Mouse (Mus musculus) stomach, embryonic 14.5 days (tissue): Measurements from ENCODE around the gene Yap1. TPM values are rescaled to one million over a fixed set of nuclear protein-coding genes. Genes with fewer than 3 reads are reported as not detected.

ENCODE experiments used
- ATAC-seq: fragments of 200-750 bp; cut with Nextera tagmentation; 2 replicates; pipeline ENCODE4 v1.8.0; 2017; ENCODE audit warnings: low read depth, moderate TSS enrichment; ENCODE audit not compliant: insufficient number of reproducible peaks, insufficient read depth, low FRiP score
- H3K27ac ChIP-seq: fragments of 300-500 bp; sonication (generic); 2 replicates; pipeline ENCODE4 v1.5.1; 2014; ENCODE audit warnings: mild to moderate bottlenecking, low read length, moderate library complexity, mixed read lengths
- H3K27me3 ChIP-seq: fragments of 300-500 bp; sonication (generic); 2 replicates; pipeline ENCODE4 v1.6.1; 2014; ENCODE audit warnings: low read length, control low read depth, mixed read lengths; ENCODE audit not compliant: control insufficient read depth, insufficient read depth
- H3K36me3 ChIP-seq: fragments of 300-500 bp; sonication (generic); 2 replicates; pipeline ENCODE4 v1.6.1; 2014; ENCODE audit warnings: mild to moderate bottlenecking, control low read depth, low read length, moderate library complexity, mixed read lengths; ENCODE audit not compliant: control insufficient read depth, insufficient read depth
- H3K4me1 ChIP-seq: fragments of 300-500 bp; sonication (generic); 2 replicates; pipeline ENCODE4 v1.6.1; 2014; ENCODE audit warnings: low read length, control low read depth, mixed read lengths; ENCODE audit not compliant: control insufficient read depth, insufficient read depth
- H3K4me2 ChIP-seq: fragments of 300-500 bp; sonication (generic); replicated peaks from 2 replicates; pipeline ENCODE4 v1.6.1; 2014; ENCODE audit warnings: low read depth, low read length, control low read depth
- H3K4me3 ChIP-seq: fragments of 300-500 bp; sonication (generic); 2 replicates; pipeline ENCODE4 v1.5.1; 2014; ENCODE audit warnings: low read depth, low read length, control low read depth
- H3K9ac ChIP-seq: fragments of 300-500 bp; sonication (generic); replicated peaks from 2 replicates; pipeline ENCODE4 v1.6.1; 2014; ENCODE audit warnings: low read depth, mild to moderate bottlenecking, control low read depth, low read length, moderate library complexity, mixed read lengths
- H3K9me3 ChIP-seq: fragments of 300-500 bp; sonication (generic); 2 replicates; pipeline ENCODE4 v1.6.1; 2016; ENCODE audit warnings: low read depth, low read length, control low read depth; ENCODE audit not compliant: control insufficient read depth
- WGBS: fragments of 180-500 bp; shearing (Covaris S2); extraction: QIAGEN DNeasy Blood & Tissue Kit; methylation state at CpG from one replicate; pipeline ENCODE4 v1.1.7; 2014; 5-methylcytosine and 5-hydroxymethylcytosine counted together
- polyA plus RNA-seq: library from polyadenylated mRNA; unstranded; fragments of >200 nt; fragmentation: Nextera tagmentation; extraction: Ambion mirVana; gene quantifications from 2 replicates; pipeline ENCODE4 v1.2.1, GENCODE M21; 2014

Yap1 gene
- 35.1 and 36.2 TPM in 2 replicates for polyA plus RNA-seq

DNA sequence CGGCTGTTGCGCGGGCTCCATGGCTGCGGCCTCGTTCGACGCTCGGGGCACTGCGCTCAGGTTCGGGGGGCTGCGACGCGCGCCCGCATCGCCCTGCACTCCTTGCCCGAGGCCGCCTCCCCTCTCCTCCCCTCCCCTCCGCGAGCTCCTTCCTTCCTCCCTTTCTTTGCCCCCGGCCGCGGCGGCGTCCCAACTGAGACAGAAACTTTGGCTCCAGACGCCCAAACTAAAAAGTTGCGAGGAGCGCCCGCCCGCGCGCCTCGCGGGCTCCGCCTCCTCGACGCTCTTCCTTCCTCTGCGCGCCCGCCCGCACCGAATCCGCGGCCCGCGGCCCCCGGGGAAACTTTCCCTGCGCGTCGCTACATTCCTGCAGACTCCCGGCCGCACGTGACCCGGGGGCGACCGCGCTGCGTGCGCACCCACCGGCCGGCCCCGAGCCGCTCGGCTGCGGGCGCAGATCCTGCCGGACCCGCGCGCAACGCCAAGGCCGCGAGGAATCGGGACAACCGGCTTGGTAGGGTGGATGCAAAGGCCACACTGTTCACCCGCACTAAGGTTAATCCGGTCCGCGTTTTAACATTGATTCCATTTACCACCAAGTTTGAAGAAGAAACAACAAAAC, at the start of gene Yap1:
TSS of gene Yap1 (minus strand) at position 227 of the 622 bp plus-strand sequence.
- peak; percentile 89 for ATAC-seq
- peak within 1 kb of the TSS; percentile 98 for H3K27ac ChIP-seq
- no peaks in the 10 kb centered on the region for H3K9me3 ChIP-seq
- H3K4me2 ChIP-seq = peak within 1 kb of the TSS; percentile 71
- H3K4me3 ChIP-seq = peak within 1 kb of the TSS; percentile 90
- WGBS = under 1% methylated on average over 63 of the region's 79 CpGs
- peaks cover 7% of the 10 kb centered on the region; the same call in 1 of the 2 replicates for H3K4me1 ChIP-seq
- no peaks in the 10 kb centered on the region for H3K27me3 ChIP-seq
- peaks cover 16% of the 10 kb centered on the region for H3K36me3 ChIP-seq
- H3K9ac ChIP-seq = peak within 1 kb of the TSS; percentile 98

DNA sequence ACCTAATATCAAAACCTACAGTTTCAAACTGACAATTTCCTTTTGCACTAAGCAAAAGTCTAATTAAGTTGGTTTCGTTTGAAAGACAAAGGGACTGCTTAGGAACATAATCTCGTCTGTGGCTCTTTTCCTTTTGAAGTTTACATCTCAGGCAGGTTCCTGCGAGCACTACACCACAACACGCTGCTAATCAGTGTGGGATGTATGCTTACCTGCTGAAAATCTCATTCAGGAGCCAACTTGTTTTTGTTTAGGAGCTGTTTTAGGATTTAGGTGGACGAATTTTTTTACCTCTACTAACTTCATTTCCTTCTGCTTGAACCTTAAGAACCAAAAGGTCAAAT, 38.6 kb upstream of the Yap1 start:
- ATAC-seq = no peak
- H3K9me3 ChIP-seq = no peaks in the 10 kb centered on the region
- peak overlapping the region; percentile 63 for H3K4me2 ChIP-seq
- 11% methylated on average over 5 of the region's 5 CpGs for WGBS
- no peaks in the 10 kb centered on the region for H3K36me3 ChIP-seq
- H3K9ac ChIP-seq = 0 out of 2 replicates have a peak overlapping the region, but pooled peaks have one; percentile 40
- H3K4me3 ChIP-seq = peak overlapping the region; percentile 73
- H3K27me3 ChIP-seq = no peaks in the 10 kb centered on the region
- H3K4me1 ChIP-seq = no peaks in the 10 kb centered on the region
- H3K27ac ChIP-seq = peak overlapping the region; percentile 3; the same call in 1 of the 2 replicates

DNA sequence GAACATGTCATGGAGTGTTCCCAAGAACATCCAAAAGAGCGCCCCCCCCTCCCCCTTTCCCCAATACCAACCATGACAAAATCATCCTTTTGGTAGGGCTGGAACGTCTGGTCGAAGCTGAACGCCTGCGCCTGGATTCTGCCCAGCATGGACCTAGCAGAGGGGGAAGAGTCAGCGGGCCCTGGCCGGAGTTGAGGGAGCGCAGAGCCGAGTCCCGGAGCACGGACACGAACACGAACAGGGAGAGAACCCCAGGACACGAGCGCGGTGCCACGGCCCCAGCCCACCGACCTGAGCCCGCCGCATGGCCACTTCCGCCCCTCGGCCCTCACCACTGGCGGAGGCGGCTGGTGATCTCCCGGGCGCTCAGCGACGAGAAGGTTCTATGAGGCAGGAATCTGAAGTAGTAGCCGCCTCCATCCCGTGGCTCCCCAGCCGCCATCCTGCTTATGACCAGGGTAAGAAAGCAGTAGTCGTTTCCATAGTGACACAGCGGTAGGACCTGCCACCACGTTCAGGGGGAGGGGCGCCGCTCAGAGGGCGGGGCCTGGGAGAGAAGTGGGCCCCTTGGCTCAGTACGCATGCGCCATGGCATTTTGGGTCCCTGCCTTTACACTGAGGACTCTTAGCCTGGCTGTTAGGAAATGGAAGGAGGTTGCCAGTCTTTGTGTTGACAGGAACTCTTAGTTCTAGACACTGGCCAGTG, 38.1 kb upstream of the Yap1 start, which contains the start of gene Cfap300:
TSS of gene Cfap300 (minus strand) at position 486 of the 706 bp plus-strand sequence.
- peak within 1 kb of the TSS; percentile 73 for H3K4me3 ChIP-seq
- peak within 1 kb of the TSS; percentile 63; the same call in 1 of the 2 replicates for H3K27ac ChIP-seq
- no peaks in the 10 kb centered on the region for H3K4me1 ChIP-seq
- H3K27me3 ChIP-seq = no peaks in the 10 kb centered on the region
- 1% methylated on average over 39 of the region's 39 CpGs for WGBS
- peak; percentile 98 for ATAC-seq
- H3K9me3 ChIP-seq = no peaks in the 10 kb centered on the region
- H3K9ac ChIP-seq = peak within 1 kb of the TSS; percentile 40; the same call in 1 of the 2 replicates
- H3K4me2 ChIP-seq = peak within 1 kb of the TSS; percentile 63
- H3K36me3 ChIP-seq = no peaks in the 10 kb centered on the region

DNA sequence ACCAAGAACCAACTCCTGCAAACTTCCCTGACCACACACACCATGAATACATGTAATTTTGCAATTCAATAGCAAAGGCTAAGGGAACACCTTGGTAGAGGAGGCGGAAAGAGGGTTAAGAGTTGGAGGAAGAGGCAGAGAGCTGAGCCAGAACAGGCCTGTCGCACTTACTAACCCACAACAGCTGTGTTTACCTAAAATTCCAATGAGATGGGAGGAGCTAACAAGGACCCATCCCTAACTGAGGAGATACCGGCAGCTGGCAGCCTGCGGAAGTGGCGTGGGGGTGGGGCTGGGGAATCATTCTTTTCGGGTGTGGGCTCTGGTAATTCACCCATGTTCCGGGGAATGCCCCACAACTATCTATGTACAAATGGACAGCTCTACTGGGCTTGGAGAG, 31.1 kb upstream of the Yap1 start:
- Histone ChIP-seq H3K9ac (no peak overlapping the region), H3K4me2 (no peak overlapping the region), H3K9me3 (no peaks in the 10 kb centered on the region), H3K27ac (no peak overlapping the region), H3K36me3 (no peaks in the 10 kb centered on the region), H3K27me3 (no peaks in the 10 kb centered on the region), H3K4me1 (no peaks in the 10 kb centered on the region), H3K4me3 (no peak overlapping the region)
- ATAC-seq = peak; percentile 67; the same call in 1 of the 2 replicates
- 15% methylated on average over 7 of the region's 7 CpGs for WGBS

DNA sequence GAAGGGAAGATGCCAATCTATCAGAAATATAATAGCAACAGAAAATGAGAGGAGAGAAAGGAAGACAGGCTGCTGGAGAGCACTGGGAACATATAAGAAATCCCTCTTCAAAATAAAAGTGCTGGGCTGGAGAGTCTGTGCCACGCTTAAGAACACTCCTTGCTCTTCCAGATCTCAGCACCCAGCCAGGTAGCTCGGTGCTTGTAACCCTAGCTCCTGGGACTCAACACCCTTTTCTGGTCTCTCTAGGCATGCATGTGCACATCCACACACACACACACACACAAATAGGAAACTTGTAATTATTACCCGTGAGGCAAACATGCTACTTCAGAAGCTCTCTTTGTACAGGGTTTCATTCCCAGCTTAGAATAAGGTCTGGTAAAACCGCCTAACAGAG, 30.7 kb upstream of the Yap1 start:
- H3K9me3 ChIP-seq = no peaks in the 10 kb centered on the region
- H3K4me1 ChIP-seq = no peaks in the 10 kb centered on the region
- no peak overlapping the region for H3K4me2 ChIP-seq
- H3K27me3 ChIP-seq = no peaks in the 10 kb centered on the region
- H3K36me3 ChIP-seq = no peaks in the 10 kb centered on the region
- H3K9ac ChIP-seq = no peak overlapping the region
- ATAC-seq = no peak
- H3K27ac ChIP-seq = no peak overlapping the region
- WGBS = 48% methylated on average over 4 of the region's 4 CpGs
- H3K4me3 ChIP-seq = no peak overlapping the region

DNA sequence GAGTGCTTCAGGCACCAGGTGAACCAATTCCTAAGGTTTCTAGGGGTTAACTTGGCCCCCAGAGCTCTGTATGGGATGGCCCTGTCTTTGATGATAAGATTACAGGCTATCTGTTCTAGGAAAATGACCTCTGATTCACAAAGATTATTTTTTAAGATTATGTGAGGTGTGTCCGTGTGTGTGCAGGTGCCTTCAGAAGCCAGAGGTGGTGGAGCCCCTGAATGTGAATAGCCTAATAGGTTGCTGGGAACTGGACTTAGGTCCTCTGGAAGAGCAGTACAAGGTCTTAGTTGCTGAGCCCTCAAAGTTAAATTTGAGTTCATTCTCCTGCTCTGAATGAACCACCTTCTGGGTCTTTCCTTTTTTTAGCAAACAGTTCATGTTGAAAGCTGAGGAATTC, 29.7 kb upstream of the Yap1 start:
- H3K4me2 ChIP-seq = no peak overlapping the region
- no peaks in the 10 kb centered on the region for H3K4me1 ChIP-seq
- no peak overlapping the region for H3K4me3 ChIP-seq
- H3K27me3 ChIP-seq = no peaks in the 10 kb centered on the region
- no peaks in the 10 kb centered on the region for H3K36me3 ChIP-seq
- H3K27ac ChIP-seq = no peak overlapping the region
- no peaks in the 10 kb centered on the region for H3K9me3 ChIP-seq
- ATAC-seq = no peak
- no peak overlapping the region for H3K9ac ChIP-seq
- 69% methylated on average over 1 of the region's 1 CpGs for WGBS

DNA sequence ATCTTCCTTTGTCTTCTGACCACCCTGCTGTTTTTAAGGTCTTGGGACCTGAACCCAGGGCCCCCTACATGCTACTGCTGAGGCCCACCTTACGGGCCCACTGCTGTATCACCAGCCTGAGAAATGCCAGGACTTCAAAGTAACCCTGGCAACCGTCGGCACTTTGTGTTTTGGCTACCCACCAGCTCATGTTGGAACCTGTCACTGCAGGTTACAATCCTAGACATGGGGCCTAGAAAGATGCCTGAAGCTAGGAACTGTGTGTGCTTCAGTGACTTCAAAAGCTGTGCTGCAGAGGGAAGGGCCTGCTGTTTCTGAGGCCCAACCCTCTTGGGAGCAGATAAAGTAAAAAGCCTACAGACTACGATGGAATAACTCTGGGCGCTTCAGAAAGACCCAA, 28.5 kb upstream of the Yap1 start:
- Histone ChIP-seq H3K4me2 (no peak overlapping the region), H3K27ac (no peak overlapping the region), H3K4me1 (no peaks in the 10 kb centered on the region), H3K9ac (no peak overlapping the region), H3K27me3 (no peaks in the 10 kb centered on the region), H3K36me3 (no peaks in the 10 kb centered on the region), H3K4me3 (no peak overlapping the region), H3K9me3 (no peaks in the 10 kb centered on the region)
- ATAC-seq = no peak
- 78% methylated on average over 5 of the region's 5 CpGs for WGBS

DNA sequence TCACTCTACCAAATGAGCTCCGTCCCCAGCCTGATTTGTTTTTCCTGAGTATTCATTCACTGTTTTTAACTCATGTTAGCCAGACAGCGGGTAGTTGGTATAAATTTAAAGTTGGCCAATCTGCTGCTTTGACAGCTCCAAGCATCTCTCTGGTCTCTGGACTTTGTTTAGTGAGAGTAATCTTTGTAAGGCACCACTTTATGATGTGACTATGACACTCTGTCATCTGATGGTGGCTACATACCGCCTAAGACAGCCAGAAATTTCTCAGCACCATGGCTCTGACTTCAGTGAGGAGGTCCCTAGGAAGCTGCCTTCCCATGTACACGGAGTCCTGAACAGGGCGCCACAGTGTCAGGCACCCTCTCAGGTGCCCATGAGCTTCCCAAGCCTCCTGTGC, 14.2 kb upstream of the Yap1 start:
- Histone ChIP-seq H3K27me3 (no peaks in the 10 kb centered on the region), H3K4me1 (no peaks in the 10 kb centered on the region), H3K9me3 (no peaks in the 10 kb centered on the region), H3K36me3 (no peaks in the 10 kb centered on the region), H3K9ac (no peak overlapping the region), H3K27ac (no peak overlapping the region), H3K4me3 (no peak overlapping the region), H3K4me2 (no peak overlapping the region)
- WGBS = 86% methylated on average over 5 of the region's 5 CpGs
- no peak for ATAC-seq
